Mouse (Mus musculus): ENCODE data around the gene Slc26a11.

DNA sequence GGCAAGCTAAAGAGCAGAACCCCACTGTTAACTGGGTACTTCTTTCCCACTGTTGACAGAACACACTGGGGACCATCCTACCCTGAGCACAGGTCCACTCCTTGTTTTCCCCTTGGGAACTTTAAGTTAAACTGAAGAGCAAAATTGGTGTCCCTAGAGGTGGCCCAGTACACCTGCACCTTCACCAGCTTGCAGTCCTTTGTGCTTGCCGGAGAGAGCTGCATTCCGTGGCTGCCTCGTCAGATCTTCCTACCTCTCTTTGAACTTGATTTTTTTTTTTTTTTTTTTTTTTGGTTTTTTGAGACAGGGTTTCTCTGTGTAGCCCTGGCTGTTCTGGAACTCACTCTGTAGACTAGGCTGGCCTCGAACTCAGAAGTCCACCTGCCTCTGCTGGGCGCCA is 65.1 kb downstream of the Slc26a11 start:
- TF ChIP-seq CTCF (IDR thresholded peaks at IDR 0.05; ENCODE audit: control insufficient read depth, insufficient read depth, insufficient replicate concordance, low read depth, low read length): no peak
- TF ChIP-seq POLR2A (IDR thresholded peaks at IDR 0.05; ENCODE audit: control insufficient read depth, low read depth, low read length): no peak
